Mouse (Mus musculus) mature B cell (primary cell): ENCODE results near the gene Tsc2.

Experiments used
- in situ Hi-C: fragments of 300-500 bp; cut with MboI; formaldehyde crosslinking; loops from 2 replicates; pipeline ENCODE4 v1.14.3; 2019

Gene Tsc2

DNA sequence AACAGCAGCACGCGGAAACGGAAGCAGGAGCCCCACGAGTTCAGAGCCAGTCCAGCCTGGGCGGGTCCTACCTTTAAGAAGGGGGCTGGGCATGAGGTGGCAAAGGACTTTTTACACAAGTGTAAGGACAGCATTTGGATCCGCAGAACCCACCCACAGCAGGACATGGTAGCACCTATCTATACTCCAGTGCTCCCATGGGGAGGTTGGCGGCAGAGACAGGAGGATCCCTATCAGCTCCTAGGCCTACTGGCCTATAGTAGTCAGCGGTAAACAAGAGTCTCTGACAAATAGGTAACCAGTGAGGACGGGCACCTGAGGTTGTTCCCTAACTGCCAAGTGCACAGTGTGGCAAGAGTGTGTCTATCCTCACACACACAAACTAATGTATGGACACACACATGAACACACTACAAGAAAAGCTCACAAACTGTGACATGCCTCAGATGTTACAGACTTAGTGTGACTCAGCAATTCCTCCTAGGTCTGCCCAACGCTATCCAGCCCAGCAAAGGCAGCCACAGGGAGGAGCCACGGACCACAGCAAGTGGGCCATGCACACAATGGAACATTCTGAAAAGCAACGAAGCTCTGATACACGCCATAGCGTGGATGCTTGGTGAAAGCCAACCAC lies 14.8 kb downstream of the Tsc2 start:
- in situ Hi-C loops: no loop called here

GRCm38 (mm10) chr17:24610711-24611110 lies 21.7 kb downstream of the Tsc2 start:
- in situ Hi-C loops: no loop called here

- in situ Hi-C loops: no loop called here
Observed at GRCm38 (mm10) chr17:24608874-24609273, 23.6 kb downstream of the Tsc2 start.

- in situ Hi-C loops: no loop called here
Observed at GRCm38 (mm10) chr17:24608370-24608769, 24.1 kb downstream of the Tsc2 start.

DNA sequence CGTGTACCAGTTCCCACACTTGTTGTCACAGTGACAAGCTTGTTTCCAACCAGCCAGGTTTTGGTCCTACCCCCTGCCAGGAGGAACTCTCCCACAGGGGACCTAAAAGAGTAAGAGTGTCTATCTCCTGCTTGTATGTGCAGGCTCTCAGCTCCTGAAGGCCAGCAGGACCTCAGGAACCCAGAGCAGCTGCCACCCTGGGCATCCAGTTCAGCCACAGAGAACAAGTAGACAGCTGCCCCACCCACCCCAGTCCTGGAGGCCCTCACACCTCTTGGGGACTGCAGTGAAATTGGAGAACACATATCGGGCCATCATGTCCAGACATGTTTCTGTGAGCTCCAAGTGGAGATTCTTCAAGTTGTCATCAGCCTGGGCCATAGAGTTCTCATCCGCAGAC lies 27.9 kb downstream of the Tsc2 start:
- in situ Hi-C loops: no loop called here

DNA sequence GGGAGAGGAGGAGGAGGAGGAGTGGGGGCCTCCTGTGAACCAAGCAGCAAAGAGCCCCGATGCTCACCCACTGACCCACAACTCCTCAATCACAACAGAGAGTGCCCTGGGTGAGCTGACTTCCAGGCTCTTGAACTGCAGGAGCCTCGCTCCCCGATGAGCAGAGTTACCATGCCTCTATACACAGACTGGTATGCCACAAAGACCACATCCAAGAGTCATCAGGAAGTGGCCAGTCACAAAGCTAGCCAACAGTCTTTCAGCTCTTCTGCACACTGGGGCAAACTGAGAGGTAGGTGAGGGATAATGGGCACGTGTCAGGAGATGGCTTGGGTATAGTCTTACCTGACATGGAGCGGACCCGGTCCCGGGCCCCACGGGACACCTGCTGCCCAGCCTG lies 28.5 kb downstream of the Tsc2 start:
- in situ Hi-C loops: no loop called here

GRCm38 (mm10) chr17:24600502-24600901 lies 31.9 kb downstream of the Tsc2 start:
- in situ Hi-C loops: no loop called here

DNA sequence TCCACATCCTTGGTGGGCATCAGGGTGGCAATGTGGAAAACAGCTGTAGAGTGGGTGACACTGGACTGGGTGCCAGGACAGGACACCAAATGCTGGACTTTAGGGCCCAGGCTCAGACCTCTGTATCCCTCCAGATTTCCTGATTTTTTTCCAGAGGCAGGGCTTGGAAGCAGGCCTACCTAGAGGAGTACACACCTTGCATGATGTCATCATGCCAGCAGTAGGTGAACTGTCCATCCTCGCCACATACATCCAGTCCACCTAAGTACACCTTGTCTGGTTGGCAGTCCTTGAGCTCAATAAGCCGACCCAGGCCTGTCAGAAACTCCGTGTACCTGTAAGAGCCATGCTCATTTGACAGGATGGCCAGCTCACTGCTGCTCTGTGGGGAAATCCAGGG lies 34.4 kb downstream of the Tsc2 start:
- in situ Hi-C loops: no loop called here

DNA sequence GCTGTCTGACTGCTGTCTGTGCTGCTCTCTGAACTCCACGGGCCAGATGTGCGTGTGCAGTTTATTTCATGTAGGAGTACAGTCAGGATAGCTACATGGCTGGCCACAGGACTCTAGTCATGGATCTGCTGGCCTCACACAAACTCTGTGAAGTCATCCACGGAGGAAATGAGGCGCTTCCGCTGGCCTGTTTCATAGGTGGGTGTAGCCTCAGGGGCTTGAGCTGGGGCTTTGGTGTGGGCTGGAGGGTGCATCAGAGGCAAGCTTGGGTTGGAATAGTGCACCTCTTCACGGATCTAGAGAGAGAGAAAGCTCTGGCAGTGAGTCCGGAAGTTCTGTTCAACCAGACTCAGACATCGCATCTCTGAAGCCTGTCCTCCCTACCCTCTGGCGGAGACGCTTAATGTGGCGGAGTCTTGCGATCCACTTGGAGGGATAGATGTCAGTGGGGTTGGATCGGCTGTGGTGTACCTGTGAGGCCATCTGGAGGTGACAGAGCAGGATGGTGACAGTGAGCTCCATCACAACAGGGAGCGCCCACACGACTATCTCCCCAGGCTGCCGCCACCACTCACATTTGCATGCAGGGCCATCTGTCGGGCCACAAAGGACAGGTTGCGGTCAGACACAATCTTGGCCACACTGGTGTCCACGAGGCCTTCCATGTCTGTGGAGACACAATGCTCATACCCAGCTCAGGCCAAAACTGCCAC lies 35.8 kb downstream of the Tsc2 start:
- in situ Hi-C loops: no loop called here

DNA sequence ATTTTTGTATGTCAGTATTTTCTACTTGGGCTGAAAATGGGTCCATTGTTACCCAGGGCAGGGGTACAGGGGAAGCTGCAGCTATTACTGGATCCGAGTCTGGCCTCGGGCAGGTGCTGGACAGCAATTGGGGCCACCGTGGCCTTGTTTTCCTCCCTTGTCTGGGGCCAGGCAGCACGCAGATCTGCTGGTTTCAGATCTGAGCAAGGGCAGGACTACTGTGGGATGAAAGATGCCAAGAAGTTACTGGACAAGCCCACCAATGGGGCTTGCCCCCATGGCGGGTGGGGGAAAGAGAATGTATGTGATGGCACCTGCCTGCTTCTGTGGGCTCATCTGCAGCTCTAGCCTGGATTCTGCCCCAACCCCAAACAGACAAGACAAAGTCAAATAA lies 36.4 kb downstream of the Tsc2 start:
- in situ Hi-C loops: no loop called here

DNA sequence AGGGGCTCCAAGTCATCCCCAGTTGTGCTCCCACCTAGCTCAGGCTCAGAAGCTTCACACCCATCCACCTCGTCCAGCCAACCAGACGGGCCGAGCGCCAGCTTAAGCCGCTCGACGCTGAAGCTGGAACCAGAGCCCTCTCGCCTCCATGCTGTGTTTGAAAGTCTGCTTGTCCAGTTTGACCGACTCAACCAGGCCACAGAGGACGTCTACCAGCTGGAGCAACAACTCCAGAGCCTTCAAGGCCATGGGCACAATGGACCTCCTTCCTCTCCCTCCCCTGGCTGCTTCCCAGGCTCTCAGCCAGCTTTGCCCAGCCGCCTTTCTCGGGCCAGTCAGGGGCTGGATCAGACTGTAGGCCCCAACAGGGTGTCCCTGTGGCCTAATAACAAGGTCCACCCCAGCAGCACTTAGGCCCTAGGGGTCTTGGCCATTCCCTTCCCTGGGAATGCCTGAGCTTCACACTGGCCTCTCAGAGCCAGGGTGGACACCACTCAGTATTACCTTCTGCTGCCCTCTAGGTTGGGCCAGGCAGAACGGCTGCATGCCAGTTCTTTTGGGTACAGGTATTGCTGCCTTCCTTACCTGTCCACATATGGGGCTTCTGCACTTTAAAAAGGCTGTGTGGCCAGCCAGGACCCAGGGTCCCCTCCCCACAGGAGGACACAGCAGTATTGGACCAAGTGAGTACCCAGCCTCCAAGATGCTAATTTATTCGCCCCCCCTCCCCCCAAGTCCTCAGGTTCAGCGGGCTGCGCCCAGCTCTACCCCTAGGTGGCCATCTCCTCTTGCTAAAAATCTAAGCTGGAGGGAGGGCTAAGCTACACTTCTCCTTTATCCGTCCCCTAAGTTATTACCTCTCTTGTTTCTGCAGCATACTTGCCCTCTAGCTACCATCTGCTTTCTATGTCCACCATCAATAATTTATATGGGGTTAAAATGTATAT lies 37.0 kb downstream of the Tsc2 start:
- in situ Hi-C loops: no loop called here

- in situ Hi-C loops: no loop called here
Observed at GRCm38 (mm10) chr17:24593992-24594890, 38.2 kb downstream of the Tsc2 start.

DNA sequence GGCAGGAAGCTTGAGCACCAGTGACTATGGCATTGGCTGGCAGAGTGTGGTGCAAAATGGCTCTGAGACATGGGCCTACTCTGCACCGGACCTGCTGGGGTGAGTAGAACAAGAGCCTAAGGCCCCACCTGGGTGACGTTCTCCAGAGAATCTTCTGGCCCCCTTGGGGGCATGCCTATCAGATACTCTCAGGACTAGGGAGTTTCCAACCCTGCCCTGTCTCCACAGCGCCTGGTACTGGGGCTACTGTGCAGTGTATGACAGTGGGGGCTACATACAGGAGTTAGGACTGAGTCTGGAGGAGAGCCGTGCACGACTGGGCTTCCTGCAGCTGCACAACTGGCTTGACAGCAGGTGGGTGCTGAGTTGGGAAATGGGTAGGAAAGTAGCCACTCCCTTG lies 39.2 kb downstream of the Tsc2 start:
- in situ Hi-C loops: no loop called here

DNA sequence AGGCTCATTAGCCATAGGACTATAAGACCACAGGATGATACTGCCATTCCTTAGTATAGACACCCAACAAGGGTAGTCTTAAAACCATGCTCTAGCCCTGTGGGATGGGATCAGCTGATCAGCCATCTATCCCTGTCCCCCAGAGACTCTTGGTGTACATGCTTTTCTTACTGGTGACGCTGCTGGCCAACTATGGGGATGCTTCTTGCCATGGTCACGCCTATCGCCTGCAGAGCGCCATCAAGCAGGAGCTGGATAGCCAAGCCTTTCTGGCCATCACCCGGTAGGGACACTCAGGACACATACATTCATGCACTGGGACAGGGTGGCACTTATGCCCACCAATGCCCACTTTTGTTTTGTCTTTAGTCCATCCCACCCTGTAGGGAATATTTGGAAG lies 40.7 kb downstream of the Tsc2 start:
- in situ Hi-C loops: no loop called here

- in situ Hi-C loops: no loop called here
Observed at GRCm38 (mm10) chr17:24590943-24591342, 41.5 kb downstream of the Tsc2 start.

DNA sequence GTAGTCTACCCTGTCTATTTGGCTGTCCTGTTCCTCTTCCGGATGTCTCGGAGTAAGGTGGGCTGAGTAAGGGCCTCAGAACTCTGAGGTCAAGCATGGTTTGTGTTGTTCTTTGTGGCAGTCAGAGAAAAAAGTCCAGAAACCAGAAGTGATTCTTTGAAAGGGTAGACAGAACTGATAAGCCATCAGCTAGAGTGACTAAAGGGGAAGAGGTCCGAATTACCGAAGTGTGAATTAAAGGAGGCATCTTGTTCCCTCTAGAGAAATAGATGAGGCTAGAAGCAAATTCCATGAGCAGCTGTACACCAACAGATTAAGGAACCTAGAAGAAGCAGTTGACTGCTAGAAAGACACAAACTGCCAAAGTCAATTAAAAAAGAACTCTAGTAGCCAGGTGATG lies 45.9 kb downstream of the Tsc2 start:
- in situ Hi-C loops: no loop called here

DNA sequence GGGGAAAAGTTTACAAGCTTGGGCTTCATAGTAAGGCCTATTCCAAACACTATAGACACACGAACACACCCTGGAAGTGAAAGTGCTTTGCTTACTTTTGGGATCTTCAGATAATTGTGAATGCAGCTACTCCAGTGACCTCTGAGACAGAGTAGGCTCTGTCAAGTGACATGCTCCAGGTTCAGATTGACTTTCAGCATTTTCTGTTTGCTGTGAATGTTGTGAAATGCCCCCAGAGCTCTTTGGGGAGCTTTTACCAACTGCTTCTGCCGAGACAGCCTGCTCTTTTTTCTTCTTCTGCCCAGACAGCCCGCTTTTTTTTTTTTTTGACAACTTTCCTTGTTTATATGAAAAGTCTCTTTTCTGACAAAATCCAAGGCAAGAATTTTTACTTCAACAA lies 47.9 kb downstream of the Tsc2 start:
- in situ Hi-C loops: no loop called here

- in situ Hi-C loops: no loop called here
Observed at GRCm38 (mm10) chr17:24583599-24584460, 48.6 kb downstream of the Tsc2 start.

DNA sequence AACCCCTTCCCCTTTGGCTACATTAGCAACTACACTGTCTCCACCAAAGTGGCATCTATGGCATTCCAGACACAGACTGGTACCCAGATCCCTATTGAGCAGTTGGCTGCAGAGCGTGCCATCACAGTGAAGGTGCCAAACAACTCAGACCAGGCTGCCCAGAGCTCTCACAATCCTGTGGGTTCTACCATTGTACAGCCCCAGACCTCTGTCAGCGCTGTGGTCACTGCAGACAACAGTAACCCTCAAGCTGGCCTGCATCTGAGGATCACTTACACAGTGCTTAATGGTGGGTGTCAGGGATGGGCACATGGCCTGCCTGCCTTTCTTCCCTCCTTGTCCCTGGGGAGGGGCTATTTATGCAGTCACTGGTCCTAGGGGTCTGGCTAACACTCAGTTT lies 52.1 kb downstream of the Tsc2 start:
- in situ Hi-C loops: no loop called here

DNA sequence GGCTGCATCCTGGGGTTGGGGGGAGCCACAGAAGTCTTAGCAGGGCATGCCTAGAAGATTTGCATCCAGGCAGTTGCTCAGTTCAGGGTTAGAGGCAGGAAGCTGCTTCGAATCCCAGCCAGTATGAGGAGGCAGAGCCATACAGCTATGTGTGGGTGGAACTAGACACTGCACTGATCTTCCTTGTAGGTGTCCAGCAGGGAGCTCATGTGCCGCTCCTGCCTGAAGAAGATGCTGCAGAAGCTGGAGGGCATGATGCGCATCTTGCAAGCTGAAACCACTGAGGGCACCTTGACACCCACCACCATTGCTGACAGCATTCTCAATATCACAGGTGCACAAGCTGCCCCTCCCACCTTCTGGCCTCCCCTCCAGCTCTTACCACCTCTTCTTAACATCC lies 52.9 kb downstream of the Tsc2 start:
- in situ Hi-C loops: no loop called here

GRCm38 (mm10) chr17:24573811-24574210 lies 58.6 kb downstream of the Tsc2 start:
- in situ Hi-C loops: no loop called here
